Mouse (Mus musculus): ENCODE measurements around the gene Gm17720. TPM values are rescaled to one million over a fixed set of nuclear protein-coding genes. Genes with fewer than 3 reads are reported as not detected.

The Gm17720 gene
- not detected in 2 replicates for polyA plus RNA-seq (2012; rRNA removed)

DNA sequence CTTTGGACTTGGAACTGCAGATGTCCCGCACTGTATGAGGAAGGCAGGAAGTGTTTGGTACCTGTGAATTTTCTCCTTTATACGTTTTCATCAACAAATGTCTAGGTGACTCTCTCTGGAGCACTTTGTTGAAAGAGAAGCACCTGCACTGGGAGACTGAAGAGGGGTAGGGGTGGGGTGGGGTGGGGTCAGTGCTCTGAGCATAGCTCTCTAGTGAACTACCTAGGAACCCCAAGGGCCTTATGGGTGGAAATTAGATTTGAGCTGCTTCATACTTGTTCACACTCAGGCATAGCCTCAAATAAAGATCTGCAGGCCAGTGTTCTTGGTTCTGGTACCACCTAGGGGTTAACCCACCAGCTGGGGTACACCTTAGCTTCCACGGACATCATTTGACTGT is at the start of gene Gm17720:
Gene Gm17720 (minus strand): TSS at position 101 of the 400 bp plus-strand sequence.
- no peak for DNase-seq (ENCODE audit: extremely low spot score in 1 of 2, low spot score in 1 of 2)

DNA sequence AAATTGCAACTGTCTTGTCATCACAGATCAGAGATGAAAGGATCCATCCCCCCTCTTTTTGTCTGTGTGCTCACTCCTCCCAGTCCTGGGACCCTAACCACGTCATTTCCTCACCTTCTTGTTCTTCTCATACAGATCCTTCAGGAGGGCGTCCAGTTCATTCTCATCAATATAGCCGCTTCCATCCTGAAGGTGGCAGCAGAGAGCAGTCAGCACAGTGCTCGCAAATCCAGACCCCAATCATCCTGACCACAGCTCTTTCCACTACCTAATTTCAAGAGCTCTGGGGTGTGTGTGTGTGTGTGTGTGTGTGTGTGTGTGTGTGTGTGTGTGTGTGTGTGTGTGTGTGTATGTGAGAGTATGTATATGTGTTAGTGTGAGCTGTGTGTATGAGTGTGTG is 43.0 kb upstream of the Gm17720 start:
- DNase-seq (ENCODE audit: extremely low spot score in 1 of 2, low spot score in 1 of 2) = peak in 1 of 2 experiments; percentile 77

DNA sequence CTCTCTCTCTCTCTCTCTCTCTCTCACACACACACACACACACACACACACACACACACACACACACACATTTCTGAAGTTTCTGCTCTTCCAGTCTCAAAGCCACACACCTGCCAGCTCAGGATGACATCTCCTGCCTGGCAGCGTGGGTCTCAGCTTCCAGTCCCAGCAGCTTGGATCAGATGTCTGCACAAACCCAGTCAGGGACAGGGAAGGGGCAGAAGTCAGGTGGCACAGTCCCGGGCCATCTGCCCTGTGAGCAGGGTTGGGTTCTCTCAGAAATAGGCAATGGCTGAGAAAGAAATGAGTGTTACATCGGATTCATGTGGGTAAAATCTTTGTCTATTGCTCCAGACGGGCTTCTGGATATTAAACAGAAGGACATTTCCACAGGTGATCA is 38.2 kb upstream of the Gm17720 start:
- DNase-seq (ENCODE audit: extremely low spot score in 1 of 2, low spot score in 1 of 2) = no peak

DNA sequence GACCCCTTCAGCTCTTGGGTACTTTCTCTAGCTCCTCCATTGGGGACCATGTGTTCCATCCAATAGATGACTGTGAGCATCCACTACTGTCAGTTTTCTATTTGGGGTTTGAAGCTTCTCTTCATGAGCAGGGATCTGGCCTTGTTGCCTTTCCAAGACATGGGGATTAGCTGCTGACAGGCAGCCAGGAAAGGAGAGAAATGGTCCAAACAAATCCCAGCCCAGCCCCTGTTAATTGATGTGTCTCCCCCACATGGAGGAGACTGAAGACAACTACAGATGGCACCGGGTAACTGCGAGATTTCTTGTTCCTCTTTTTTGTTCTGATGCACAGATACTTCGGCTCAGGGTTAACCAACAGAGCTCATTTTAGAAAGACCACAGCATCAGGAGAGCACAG is 37.6 kb upstream of the Gm17720 start:
- no peak for DNase-seq (ENCODE audit: extremely low spot score in 1 of 2, low spot score in 1 of 2)

DNA sequence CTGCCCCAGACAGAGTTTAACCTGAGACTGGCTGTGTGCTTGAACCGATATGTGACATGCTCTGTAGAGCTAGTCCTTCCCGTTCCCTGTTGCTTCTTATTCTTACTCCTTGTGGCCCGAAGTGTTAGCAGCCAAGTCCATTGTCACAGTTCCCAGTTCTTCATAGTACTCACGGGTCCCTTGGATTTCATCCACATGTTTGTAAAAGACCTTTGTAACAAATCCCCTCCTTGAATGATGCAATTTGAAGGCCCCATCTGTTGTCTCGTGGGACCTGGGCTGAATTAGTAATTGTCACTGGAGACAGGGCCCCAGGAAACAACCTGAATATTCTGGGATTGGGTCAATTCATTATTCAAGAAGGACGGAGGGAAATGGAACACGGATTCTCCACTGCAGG is 33.0 kb upstream of the Gm17720 start:
- no peak for DNase-seq (ENCODE audit: extremely low spot score in 1 of 2, low spot score in 1 of 2)

DNA sequence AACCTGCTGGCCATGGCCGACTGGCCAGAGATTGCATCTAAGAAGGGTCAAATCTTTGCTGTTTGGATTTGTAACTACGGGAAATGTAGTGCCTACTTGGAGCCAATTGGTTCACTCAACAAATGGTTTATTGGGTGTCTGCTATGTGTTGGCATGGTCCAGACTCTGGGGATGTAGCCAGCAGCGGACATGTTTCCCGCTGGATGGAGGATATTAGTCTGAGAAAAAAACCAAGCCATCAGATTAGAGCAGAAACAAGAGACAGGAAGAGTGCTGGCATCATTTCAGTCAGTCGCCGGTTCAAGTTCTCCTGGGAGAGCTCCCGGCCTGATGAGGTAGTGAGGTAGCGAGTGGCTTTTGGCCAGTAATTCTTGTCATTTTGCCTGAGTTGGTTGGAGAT is 31.7 kb upstream of the Gm17720 start:
- no peak for DNase-seq (ENCODE audit: extremely low spot score in 1 of 2, low spot score in 1 of 2)

DNA sequence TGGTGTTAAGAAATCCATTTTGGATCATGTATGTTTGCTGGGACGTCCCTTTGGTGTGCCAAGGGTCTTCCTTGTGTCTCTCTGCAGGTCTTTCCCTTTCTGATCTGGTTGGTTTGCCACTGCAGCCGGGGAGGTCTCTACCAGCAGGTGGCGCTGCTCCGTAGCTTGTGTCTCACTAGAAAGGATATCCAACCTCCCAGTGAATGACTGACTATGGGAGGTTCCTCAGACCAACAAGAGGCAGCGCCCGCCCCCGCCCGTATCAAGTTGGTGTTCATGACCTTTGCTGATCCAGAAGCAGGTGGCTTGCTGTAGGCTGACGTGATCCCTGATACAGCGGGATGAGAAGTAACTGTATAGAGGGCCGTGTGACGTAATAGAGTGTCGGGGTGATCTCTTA is 28.0 kb upstream of the Gm17720 start:
- DNase-seq (ENCODE audit: extremely low spot score in 1 of 2, low spot score in 1 of 2) = peak; percentile 37 to 89

DNA sequence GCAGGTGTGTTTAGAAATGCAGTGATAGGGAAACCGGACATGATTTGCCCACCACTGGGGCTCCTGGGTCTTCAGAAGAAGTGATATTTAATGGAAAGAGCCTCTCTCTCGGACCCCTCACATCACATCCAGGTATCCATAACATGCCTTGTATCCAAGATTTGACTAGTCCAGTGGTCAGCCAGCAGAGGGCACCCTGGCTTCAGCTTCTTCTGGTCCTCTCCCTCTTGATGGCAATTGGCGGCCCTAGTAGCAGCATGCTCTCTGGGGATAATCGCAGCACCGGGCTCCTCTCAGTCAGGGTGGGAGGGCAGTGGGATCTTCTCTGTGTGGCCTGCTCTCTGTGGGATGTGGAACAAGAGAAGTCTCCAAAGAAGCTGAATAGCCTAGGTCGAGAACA is 17.2 kb upstream of the Gm17720 start:
- DNase-seq (ENCODE audit: extremely low spot score in 1 of 2, low spot score in 1 of 2) = peak in 1 of 2 experiments; percentile 36

DNA sequence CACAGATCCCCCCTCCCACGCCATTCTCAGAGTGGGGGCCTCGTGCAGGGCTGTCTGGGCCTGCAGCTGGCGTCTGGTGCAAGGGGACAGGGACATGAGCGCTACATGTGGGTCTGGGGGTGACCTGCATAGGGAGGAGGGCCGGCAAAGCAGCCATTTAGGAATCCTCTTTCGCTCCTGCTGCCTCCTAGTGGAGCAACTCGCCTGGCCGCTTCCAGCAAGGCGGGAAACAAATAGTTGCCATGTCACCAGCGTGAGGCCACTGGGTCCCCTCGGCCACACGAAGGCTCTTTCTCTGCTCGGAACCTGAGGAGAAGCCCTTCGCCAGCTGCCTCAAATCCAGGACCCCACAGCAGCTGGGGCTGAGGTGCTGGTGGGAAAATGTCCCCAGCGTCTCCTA is 877 bp downstream of the Gm17720 start:
- DNase-seq (ENCODE audit: extremely low spot score in 1 of 2, low spot score in 1 of 2) = no peak

DNA sequence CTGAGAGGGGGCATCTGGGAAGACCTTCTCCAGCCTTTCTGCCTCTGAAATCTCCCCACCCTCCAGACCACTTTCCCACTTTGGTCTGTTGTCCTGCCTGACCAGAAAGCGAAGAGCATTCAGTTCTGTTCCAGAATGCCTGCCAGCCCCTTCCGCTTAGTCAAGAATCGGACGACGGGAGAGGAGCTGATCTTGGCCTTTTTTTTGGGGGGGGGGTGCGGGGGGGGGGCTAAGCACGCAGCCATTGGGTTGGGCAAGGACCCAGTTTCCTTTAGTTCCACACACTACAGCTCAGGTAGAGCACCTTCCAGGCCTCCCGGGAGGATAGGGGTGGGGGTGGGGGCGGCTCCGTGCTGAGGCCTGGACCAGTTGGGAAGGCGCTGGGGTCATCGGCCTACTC is 1.6 kb downstream of the Gm17720 start, which contains the start of gene Gm21964:
Gene Gm21964 (plus strand): TSS at position 301 of the 400 bp plus-strand sequence.
- no peak for DNase-seq (ENCODE audit: extremely low spot score in 1 of 2, low spot score in 1 of 2)

DNA sequence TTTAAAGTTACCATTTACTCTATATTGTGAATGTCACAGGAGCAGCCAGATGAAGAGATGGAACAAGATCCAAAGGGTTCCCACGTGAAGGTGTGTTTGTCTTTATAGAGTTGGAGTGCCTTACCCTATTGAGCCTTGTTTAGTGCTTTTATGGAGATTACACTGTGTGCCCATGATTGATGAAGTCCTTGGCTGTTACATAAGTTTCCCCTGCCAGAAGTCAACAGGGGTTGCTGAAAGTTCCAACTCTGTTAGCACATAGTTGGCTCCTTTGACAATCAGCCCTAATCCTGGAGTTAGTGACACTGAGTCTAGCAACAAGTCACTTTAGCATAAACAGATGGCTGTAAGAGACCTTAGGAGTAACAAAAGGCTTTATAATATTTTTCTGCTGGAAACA is 10.7 kb downstream of the Gm17720 start:
- no peak for DNase-seq (ENCODE audit: extremely low spot score in 1 of 2, low spot score in 1 of 2)

DNA sequence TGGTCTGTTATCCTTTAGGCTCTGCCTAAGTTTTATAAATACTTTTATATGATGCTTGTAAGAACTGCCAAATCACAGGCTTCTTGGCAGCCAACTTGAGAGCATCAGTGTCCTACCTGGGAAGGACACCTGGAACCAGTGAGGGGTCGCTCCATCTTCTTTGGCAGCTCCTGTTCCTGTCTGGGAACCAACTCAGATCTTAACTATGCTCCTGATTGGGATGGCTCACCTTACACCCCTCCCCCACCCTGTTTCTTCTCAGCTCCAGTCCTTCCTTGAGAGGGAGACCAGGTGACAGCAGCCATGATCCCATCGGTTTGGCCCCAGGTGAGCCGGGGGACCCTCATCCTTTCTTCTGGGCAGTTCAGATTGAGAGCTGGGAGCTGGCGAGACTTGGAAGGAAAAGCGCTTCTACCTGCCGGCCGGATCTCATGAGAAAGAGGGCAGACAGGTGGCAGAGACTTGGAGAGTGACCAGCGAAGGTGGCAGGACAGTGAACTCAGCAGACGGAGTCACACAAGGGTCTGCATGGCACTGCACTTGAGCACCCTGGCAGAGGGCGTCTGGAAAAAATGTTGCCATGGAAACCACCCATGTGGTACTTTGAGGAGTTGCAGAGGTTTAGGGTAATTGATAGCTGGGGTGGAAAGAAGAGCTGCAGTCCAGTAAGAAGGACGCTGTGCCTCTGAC is 20.0 kb downstream of the Gm17720 start:
- no peak for DNase-seq (ENCODE audit: extremely low spot score in 1 of 2, low spot score in 1 of 2)

DNA sequence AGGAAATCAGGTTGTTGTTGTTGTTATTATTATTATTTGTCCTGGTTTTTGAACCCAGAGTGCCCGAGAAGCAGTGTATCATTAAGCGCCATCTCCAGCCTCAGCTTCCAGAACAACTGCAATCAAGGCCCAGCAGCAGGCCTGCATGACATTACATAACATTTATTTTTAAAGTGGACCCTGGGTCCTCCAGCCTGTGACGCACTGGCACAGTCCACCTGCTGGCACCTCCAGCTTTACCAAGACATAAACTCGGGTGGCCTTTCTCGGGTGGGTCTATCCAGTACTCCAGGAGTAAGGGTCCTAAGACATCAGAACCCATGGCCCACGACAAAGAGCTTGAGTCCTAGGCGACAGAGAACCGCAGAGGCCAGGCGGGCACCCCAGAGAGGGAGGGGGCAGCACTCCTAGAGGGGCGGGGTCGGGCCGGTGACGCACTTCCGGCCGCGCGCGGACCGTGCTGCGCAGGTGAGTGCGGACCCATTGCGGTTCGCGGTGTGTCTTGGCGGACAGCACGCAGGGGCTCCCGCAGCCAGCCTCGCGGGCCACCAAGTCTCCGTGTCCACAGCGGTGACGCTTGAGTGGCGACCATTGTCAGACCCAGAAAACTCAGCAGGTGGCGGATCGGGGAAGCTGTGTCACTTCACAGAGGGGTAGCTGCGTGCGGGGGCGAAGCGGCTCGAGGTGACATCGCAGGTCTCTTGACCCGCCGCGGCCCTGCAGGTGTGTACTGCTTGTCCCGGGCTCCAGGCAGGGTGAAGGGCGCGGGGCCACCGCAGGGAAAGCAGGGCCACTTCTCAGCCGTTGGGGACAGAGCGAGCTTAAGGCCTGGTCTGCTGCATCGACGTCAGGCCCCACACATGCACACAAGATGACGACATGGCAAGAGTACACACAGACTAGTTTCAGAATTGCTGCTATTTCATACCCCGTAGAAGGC is 23.0 kb downstream of the Gm17720 start, which contains the start of gene Zfp612:
Gene Zfp612 (plus strand): TSS at position 465 of the 940 bp plus-strand sequence.
- DNase-seq (ENCODE audit: extremely low spot score in 1 of 2, low spot score in 1 of 2) = peak; percentile 17 to 66

DNA sequence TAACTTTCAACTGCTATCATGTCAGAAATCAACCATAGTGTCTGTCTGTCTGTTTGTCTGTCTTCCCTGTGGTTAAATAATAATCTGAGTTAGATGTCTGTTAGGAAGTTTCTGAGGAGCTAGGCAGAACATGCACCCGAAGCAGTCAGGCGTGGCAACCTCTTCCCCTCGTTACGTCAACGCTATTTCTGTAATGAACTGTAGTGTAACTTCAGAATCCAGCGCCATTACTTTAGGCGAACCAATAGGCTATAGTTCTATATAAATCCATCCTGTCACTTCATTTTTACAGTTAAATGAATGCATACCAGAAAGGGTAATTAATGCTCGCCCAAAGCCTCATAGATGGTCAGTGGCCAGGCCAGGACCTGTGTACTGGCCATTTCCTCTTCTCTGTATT is 28.1 kb downstream of the Gm17720 start:
- DNase-seq (ENCODE audit: extremely low spot score in 1 of 2, low spot score in 1 of 2) = no peak

DNA sequence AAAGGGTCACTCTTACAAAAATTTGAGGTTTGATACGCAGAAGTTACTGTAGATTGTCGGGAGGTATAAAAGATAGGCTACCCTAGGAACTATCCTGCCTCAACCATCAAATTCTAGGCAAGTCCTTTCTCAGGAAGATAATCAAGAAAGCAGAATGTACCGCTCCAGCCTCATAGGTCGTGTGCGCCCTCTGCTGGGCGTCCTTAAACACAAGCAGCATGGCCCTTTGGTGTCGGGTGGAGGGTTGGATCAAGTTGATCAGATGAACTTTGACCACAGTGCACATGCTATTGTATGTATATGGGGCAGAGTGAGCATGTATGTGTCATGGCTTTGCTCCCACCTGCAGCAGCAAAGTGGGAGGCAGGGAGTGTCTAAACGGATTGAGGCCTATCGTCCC is 31.0 kb downstream of the Gm17720 start:
- DNase-seq (ENCODE audit: extremely low spot score in 1 of 2, low spot score in 1 of 2) = peak in 1 of 2 experiments; percentile 82

DNA sequence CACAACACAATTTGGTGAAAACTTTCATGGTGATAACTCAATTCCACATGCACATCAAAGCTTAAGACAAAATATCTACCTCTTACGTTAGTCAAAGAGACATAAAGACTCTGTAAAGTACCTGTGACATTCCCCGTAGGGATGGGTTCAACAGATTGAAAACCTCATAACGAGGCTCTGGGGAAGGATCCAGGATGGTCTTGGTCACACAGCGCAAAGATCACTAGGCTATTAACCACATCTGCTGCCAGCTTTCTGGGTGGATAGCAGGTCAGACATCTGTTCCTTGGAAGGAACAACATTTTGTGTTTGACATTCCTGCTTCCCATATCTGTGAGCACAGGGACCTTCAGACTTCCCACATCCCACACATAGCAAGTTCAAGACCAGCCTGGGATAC is 32.8 kb downstream of the Gm17720 start:
- no peak for DNase-seq (ENCODE audit: extremely low spot score in 1 of 2, low spot score in 1 of 2)

DNA sequence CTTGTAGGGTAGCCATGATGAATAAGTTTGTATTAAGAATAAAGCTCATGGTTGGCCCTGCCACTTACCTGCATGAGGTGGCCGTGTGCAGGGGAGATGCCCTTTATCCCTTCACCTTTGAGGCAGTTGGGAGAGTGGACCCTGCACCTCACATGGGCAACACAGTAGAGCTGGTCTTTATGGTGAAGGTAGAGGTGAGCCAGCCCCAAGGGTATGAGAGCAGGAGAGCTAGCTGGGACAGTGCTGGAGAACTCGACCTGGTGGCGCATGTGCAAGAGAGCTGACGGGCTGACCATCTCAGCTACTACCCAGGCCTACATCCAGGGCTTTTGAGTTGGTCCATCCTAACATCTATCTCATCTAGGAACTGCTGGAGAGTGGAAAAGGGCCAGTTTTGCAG is 36.9 kb downstream of the Gm17720 start:
- DNase-seq (ENCODE audit: extremely low spot score in 1 of 2, low spot score in 1 of 2) = no peak

DNA sequence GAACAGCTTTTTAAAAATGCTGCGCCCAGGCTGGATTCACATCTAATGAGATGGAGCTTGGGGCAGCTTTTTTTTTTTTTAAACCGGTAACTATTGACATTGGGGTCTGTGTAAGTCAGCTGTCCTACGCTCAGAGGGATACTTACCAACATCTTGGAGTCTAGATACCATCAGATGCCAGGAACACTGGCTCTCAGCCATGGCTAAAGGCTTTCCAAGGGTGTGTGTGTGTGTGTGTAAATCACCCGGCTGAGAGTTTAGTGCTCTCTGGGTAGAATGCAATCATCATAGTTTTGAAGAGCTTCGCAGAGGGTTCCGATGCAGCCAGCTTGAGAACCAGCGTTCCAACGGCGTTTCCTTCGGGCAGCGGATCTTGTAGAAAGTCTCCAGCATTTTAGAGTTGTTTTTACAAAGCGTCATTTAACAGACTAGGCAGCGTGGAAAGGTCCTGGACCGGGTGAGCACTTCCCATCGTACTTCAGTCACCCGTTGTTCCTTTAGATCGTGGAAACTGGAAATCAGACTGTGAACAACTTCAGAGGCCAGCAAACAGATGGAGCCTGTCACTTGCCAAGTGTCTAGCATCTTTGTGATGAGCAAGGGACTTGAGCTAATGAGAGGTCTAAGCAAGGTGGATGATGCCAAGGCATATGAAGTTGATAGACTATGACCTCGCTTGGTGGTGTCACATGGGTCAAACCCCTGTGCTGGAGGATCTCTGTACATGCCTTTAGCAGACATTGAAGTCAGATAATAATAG is 37.8 kb downstream of the Gm17720 start:
- DNase-seq (ENCODE audit: extremely low spot score in 1 of 2, low spot score in 1 of 2) = no peak

DNA sequence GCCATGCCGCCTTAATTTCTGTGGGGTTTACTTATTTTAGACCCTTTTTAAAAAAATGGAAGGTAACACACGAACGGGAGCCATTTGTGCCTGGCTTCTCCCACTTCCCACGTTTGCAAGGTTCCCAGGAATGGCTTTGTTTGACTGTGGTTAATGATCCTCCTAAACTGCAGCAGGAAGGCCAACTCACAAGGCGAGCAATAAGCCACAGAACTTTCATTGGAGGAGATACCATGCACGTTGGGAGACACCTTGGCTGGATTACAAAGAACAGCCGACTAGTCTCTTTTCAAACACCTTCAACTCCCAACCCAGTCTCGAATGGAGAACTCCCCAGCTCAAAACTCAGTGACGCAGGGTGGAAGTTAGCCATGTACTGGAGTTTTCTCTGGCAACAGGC is 38.4 kb downstream of the Gm17720 start:
- no peak for DNase-seq (ENCODE audit: extremely low spot score in 1 of 2, low spot score in 1 of 2)

DNA sequence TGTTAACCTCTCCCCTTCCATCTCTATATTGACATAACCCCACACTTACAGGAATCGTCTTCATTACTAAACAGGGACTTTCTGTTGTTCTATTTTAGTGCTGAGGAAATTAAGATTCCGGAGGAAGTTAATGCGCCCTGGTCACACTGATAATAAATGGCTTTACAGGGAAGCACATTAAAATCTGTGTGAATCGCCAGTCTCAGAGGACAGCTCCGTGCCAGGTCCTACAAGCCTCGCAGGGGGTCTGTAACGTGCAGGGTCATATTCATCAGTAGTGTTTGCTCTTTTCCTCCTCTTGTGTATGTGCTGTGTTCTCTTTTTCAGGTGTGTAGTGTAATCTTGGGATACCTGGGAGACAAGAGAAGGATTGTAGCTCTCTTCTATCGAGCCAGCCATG is 44.3 kb downstream of the Gm17720 start:
- no peak for DNase-seq (ENCODE audit: extremely low spot score in 1 of 2, low spot score in 1 of 2)

DNA sequence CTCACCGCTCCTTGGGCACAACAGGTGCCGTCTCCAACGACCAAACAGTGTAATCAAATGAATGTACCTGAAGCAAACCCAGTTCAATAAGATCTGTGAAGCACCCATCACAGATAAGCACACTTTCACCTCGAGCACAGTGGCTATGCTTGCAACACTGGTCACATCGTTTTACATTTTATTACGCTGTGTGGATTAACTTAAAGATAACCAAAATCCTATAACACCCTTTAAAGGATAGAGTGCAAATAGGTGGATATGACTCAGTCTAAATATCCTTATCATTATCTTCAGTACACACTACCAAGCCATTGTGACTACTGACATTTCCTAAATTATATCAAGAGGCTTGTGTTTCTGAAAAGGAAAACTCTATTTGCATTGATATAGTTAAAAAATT is 51.3 kb downstream of the Gm17720 start:
- no peak for DNase-seq (ENCODE audit: extremely low spot score in 1 of 2, low spot score in 1 of 2)

Data from frontal cortex, adult 2 months (tissue).